Mouse (Mus musculus) thymus, postnatal 25 days (tissue): Measurements from ENCODE around the gene a.
A peak's percentile ranks its signal among the peaks of the same experiment; 100 is the strongest.
"Not testable (repeated sequence)": the region's sequence is repeated elsewhere in the genome, so short reads cannot be mapped to it uniquely, and the experiment has no call there.

Experiments used
- DNase-seq: peaks from one replicate; pipeline ENCODE4 v3.0.0; 2022

The a gene

DNA sequence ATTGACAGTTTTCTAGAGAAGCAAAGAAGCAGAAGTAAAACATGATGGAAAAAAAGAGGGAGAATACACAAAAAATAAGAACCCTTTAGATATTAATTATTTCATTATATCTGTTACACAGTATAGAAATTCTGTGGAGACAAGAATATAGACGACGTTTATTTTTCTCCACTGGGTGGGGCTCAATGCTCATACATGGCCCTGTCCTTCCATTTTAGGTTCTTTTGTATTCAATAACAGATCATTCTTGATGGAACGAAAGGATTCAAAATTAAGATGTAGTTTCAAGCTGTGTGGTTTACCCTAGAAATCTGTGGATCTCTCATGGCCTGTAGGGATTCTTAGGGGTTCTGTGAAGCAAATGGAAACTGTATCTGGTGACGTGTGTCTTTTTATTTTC, 142.7 kb downstream of the a start:
- DNase-seq: peak; percentile 6

GRCm38 (mm10) chr2:154936106-154936505, 144.9 kb downstream of the a start:
- no peak for DNase-seq

DNA sequence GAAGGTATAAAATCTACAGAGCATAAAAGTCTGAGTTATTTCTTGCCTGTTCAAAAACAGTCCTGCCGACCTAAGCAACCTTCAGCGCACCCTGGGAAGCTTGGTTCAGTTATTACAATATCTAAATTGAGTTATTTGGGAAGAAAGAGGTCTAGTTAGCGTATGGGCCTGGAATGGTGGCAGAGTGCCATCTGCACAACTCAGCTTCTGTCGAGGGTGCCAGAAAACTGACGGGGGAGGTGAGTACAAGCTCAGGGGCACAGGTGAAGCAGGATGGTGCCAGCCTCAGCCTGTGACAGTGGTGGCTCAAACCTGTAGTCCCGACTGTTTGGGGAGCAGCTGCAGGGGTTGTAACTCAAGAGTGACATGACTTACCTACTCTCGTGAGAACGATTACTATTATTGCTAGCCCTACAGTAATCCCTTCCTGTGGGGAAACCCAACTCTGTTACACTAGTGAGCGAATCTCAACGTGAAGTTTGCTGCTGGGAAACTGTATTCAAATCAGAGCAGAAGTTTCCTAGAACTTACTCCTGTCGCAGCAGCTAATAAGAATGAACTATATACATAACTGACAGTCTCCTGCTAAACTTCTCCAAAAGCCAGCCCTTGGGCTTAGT, 145.4 kb downstream of the a start:
- no peak for DNase-seq

DNA sequence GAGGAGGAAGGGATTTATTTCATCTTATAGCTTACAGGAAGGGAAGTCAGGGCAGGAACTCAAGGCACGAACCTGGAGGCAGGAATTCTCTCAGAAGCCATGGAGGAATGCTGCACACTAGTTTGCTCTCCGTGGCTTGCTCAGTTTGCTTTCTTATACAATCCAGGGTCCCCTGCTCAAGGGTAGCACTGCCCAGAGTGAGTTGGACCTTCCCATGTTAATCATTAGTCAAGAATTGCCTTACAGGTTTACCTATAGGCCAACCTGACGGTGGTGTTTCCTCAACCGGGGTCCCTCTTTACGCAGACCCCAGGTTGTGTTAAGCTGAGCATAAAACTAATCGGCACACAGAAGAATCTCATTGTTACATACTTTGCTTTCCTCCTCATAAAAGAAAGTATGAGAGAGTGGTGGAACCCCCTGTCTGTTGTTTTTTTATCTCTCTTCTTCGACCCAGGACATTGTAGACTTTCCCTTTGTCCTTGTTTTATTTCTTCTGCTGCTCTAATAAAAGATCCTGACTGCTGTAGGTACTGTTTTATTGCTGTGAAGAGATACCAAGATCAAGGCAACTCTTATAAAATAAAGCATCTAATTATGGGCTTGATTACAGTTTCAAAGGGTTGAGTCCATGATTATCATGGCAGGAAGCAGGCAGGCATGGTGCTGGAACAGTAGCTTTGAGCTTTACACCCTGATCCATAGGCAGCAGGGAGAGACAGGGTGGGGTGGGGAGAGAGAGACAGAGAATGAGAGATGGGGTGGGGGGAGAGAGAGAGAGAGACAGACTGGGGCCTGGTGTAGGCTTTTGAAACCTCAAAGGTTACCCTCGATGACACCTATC, 146.6 kb downstream of the a start:
- DNase-seq: no peak

DNA sequence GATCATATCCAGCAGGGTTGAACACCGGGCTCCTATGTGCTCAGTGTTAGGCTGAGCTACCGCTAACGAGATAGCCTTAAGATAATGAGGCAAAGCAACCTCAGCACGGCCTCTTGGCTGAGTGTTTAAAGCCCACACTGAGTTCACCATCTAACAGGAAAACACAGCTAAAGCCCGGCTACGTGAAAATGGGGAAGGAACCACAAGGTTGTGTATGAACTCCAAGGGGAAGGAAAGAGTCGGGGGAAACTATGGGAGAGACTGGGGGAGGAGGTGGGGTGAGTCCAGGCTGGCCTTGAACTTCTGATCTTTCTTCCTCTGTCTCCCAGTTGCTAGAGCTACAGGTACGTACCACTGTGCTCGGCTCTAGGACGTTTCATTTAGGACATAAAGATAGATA, 150.8 kb downstream of the a start:
- DNase-seq: no peak

- DNase-seq: no peak
Measured at GRCm38 (mm10) chr2:154942546-154942945, 151.3 kb downstream of the a start.

- DNase-seq: peak; percentile 71
Measured at GRCm38 (mm10) chr2:154943101-154943500, 151.9 kb downstream of the a start.

- DNase-seq: no peak
Measured at GRCm38 (mm10) chr2:154946921-154947320, 155.7 kb downstream of the a start.

DNA sequence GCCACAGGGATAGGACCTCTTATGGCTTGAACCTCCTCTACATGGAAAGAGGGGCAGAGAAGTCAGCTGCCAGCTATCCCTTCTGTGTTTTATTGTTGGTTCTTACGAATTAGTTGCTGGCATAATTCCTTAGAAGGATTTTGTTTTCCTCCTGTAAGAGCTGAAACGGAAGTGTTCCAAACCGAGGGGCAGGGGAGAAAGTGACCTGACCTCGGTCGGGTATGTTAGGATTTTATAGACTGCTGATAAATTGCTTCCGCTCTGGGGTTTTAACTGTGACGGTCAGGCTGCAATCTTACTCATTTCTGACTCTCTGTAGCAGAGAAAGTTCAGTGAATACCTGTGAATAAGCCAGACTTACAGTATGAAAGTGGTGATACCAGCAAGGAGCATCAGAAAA, 158.2 kb downstream of the a start:
- DNase-seq: no peak

GRCm38 (mm10) chr2:154949877-154950276, 158.7 kb downstream of the a start:
- DNase-seq: no peak

GRCm38 (mm10) chr2:154950601-154951000, 159.4 kb downstream of the a start:
- DNase-seq: no peak

- DNase-seq: no peak
Measured at GRCm38 (mm10) chr2:154959486-154959885, 168.3 kb downstream of the a start.

DNA sequence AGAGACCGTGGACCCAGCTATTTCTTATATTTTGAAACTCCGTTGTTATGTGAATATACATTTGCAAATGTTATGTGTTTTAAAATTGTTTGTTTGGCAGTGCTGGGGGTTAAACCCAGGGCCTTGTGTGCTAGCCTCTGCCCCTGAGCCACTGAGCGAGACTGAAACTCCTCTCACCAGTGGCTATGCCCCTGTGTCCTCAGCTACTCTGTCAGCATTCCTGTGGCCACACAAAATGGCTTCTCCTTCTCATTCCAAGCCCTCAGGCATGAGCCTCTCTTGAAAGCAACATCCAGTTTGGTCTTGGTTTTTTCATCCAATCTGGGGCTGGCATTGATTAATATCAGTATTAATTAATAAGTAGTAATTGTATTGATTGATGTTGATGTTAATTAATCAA, 168.7 kb downstream of the a start:
- DNase-seq: no peak

DNA sequence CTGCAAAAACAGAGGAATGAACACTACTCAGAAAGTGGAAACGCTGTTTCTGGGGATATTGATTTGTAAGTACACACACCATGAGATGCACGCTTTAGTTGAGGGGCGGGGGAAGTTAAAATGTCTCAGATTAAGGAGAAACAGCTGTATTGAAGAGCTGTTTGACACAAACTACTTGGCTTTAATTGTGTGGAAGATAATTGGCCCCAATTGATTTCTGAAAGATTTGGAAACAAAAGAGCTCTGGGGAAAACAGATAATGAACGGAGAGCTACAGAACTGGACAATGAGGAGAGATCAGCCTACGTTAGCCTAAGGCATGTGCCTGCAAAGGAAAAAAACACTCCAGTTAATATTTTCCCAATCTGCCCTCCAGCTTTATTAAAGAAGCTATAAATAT, 172.0 kb downstream of the a start:
- no peak for DNase-seq

- not testable (repeated sequence) for DNase-seq
Measured at GRCm38 (mm10) chr2:154969740-154970397, 178.7 kb downstream of the a start.

GRCm38 (mm10) chr2:154971919-154972692, 180.9 kb downstream of the a start:
- no peak for DNase-seq

GRCm38 (mm10) chr2:154972981-154973380, 181.8 kb downstream of the a start:
- no peak for DNase-seq

GRCm38 (mm10) chr2:154986609-154987008, 195.4 kb downstream of the a start:
- no peak for DNase-seq

DNA sequence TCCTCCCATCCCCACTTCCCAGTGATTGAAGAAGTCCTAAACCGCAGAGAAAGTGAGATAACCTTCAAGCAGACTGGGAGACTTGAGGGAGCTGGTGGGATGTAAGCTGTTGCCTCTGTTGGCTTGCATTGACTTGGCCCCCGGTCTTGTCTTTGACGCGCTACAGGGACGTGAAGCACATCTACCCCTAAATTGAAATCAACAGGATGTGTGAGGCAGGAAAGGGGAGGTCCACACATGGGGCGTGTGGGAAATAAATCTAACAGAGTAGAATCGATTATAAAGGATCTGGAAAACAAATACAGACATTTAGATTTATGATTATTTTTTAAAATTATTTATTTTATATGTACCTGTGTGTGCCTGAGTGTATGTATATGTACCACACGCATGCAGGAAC, 200.2 kb downstream of the a start:
- DNase-seq: peak; percentile 23

DNA sequence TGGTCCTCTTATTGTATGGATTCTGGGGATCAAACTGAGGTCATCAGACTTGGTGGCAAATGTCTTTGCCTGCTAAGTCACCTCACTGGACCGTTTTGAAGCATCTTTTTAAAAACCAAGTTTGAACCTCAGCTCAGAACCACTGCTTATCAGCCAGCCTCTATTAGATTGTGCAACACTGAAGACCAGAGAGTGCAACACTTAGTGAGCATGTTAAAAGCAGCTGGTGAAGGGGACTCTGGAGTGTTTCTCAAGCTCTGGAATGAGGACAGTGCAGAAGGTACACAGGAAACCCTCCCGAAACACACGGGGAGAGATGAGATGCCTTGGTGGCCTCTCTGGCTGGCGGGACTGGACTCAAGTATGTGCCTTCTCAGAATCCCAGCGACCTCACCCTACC, 200.9 kb downstream of the a start:
- DNase-seq: no peak

DNA sequence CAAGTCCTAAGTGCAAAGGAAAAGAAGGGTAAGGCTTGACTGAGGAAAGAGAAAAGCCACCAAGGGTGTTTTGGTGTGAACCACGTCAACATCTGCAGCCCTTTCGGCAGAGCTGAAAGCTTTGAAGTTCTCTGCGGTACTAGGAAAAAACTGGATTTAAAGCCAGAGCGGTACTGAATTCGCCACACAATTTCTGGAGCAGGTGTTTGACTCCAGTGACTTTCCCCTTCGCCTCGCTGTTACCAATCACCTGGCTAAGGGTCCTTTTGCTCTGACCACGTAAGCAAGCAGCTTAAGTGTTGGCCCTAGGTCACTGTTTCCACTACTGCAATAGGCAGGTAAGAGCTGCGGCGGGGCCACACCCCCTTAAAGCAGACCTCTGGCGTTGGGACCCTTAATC, 214.3 kb downstream of the a start:
- DNase-seq: no peak

DNA sequence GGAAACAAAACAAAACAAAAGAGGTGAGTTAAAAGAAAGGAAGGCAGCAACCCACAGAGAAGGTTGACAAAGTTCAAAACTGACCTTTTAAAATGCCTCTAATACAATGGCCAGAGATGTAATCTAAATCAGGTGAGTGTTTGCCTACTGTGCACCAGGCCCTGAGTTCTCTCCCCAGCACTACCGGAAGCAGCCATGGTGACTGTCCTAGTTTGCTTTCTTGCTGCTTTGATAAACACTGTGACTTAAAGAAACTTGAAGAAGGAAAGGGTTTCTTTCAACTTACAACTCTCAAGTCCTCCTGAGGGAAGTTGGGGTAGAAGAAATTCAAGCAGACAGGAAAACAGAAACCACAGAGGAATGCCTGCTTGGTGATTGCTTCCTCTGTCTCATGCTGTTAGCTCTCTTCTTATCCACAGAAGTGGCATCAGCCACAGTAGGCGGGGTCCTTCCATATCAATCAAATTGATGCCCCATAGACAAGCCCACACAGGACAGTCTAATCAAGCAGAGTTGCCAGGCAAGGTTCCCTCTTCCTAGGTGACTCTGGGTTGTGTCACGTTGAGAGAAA, 220.0 kb downstream of the a start:
- DNase-seq: peak; percentile 52

DNA sequence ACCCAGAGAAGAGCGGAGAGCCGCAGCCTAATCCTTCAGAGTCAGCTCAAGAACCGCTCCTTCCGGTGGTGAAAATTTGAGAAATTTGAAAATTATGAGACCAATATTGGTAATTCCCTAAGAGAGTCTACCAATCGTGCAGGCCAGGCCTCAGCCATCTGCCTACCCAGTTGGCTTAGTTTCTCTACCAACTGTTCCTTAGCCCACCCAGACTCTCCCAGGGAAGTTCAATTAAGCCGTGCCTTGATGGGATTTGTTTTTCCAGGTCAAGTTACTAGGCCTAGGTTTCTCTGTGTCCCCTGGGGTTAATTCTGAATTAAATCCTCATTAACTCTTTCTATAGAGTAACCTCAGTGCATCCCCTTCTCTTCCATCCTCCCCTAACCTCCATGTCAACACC, 221.8 kb downstream of the a start:
- DNase-seq: no peak
